Mouse (Mus musculus): Measurements from ENCODE around the gene Stard7. TPM values are rescaled to one million over a fixed set of nuclear protein-coding genes. Genes with fewer than 3 reads are reported as not detected.

Stard7 gene
- total RNA-seq, 1 experiment from 2014 or later = 123 TPM

Other genes with a start within 250 kb of the Stard7 start
- 33.6 and 33.7 TPM in 2 replicates for gene Blvra, start 199.6 kb upstream of the Stard7 start, total RNA-seq (2021)
- gene Ncaph, start 136.3 kb upstream of the Stard7 start, total RNA-seq (2021) = 16.0 TPM in 2 replicates
- 13.8 and 14.4 TPM in 2 replicates for gene Itpripl1, start 126.8 kb upstream of the Stard7 start, total RNA-seq (2021)
- 1.4 and 1.5 TPM in 2 replicates for gene 1810024B03Rik, start 61.9 kb upstream of the Stard7 start, total RNA-seq (2021)
- 67.1 and 69.7 TPM in 2 replicates for gene Snrnp200, start 61.8 kb upstream of the Stard7 start, total RNA-seq (2021)
- 93.5 and 101 TPM in 2 replicates for gene Ciao1, start 22.4 kb upstream of the Stard7 start, total RNA-seq (2021)
- gene Tmem127, start 22.3 kb upstream of the Stard7 start, total RNA-seq (2021) = 65.1 and 65.3 TPM in 2 replicates
- 1.9 and 9.9 TPM in 2 replicates for gene Dusp2, start 65.9 kb downstream of the Stard7 start, total RNA-seq (2021)
- not detected in 2 replicates for gene Astl, start 68.4 kb downstream of the Stard7 start, total RNA-seq (2021)
- gene Adra2b, start 93.0 kb downstream of the Stard7 start, total RNA-seq (2021) = 2.6 TPM in 2 replicates
- 0.37 and 0.38 TPM in 2 replicates for gene Gpat2, start 155.0 kb downstream of the Stard7 start, total RNA-seq (2021)
- gene Fahd2a, start 174.3 kb downstream of the Stard7 start, total RNA-seq (2021) = 48.1 and 48.5 TPM in 2 replicates

All from adrenal gland, postnatal 14 days (tissue).